Mouse (Mus musculus) hindbrain, embryonic 14.5 days (tissue): Measurements from ENCODE around the gene Slc38a3. TPM values are rescaled to one million over a fixed set of nuclear protein-coding genes. Genes with fewer than 3 reads are reported as not detected.
"Not testable (repeated sequence)": the region's sequence is repeated elsewhere in the genome, so short reads cannot be mapped to it uniquely, and the experiment has no call there.

ENCODE experiments used
- ATAC-seq: fragments of 200-750 bp; cut with Nextera tagmentation; 2 replicates; pipeline ENCODE4 v1.8.0; 2017; ENCODE audit warnings: moderate number of reproducible peaks, mild to moderate bottlenecking, moderate TSS enrichment, moderate library complexity; ENCODE audit not compliant: low FRiP score
- DNase-seq: peaks from one replicate; pipeline ENCODE4 v3.0.0-alpha.2; 2015; ENCODE audit warnings: low spot score
- H3K27ac ChIP-seq: fragments of 300-500 bp; sonication (generic); 2 replicates; pipeline ENCODE4 v1.5.1; 2014; ENCODE audit warnings: mild to moderate bottlenecking, moderate library complexity
- H3K27me3 ChIP-seq: fragments of 300-500 bp; sonication (generic); 2 replicates; pipeline ENCODE4 v1.6.1; 2014; ENCODE audit warnings: mild to moderate bottlenecking, low read length, mixed read lengths; ENCODE audit not compliant: control insufficient read depth, insufficient read depth
- H3K36me3 ChIP-seq: fragments of 300-500 bp; sonication (generic); replicated peaks from 2 replicates; pipeline ENCODE4 v1.6.1; 2014; ENCODE audit not compliant: control insufficient read depth, insufficient read depth
- H3K4me1 ChIP-seq: fragments of 300-500 bp; sonication (generic); replicated peaks from 2 replicates; pipeline ENCODE4 v1.6.1; 2014; ENCODE audit warnings: antibody characterized with exemption, low read length, mixed read lengths; ENCODE audit not compliant: control insufficient read depth, insufficient read depth
- H3K4me2 ChIP-seq: fragments of 300-500 bp; sonication (generic); replicated peaks from 2 replicates; pipeline ENCODE4 v1.6.1; 2014; ENCODE audit warnings: mild to moderate bottlenecking, moderate library complexity
- H3K4me3 ChIP-seq: fragments of 300-500 bp; sonication (generic); replicated peaks from 2 replicates; pipeline ENCODE4 v1.5.1; 2014; ENCODE audit warnings: mild to moderate bottlenecking, low read length
- H3K9ac ChIP-seq: fragments of 300-500 bp; sonication (generic); 2 replicates; pipeline ENCODE4 v1.6.1; 2014
- H3K9me3 ChIP-seq: fragments of 300-500 bp; sonication (generic); 2 replicates; pipeline ENCODE4 v1.6.1; 2016; ENCODE audit warnings: low read length; ENCODE audit not compliant: control insufficient read depth
- WGBS: fragments of 180-500 bp; shearing (Covaris S2); extraction: QIAGEN DNeasy Blood & Tissue Kit; methylation state at CpG from one replicate; pipeline ENCODE4 v1.1.7; 2014; 5-methylcytosine and 5-hydroxymethylcytosine counted together
- polyA plus RNA-seq: library from polyadenylated mRNA; unstranded; fragments of >200 nt; fragmentation: Nextera tagmentation; extraction: Ambion mirVana; gene quantifications from 2 replicates; pipeline ENCODE4 v1.2.1, GENCODE M21; 2014

Gene Slc38a3
- polyA plus RNA-seq, 1 experiment from 2014 or later, result 48.3 TPM

GRCm38 (mm10) chr9:107685231-107685981, 16.1 kb upstream of the Slc38a3 start:
- DNase-seq, result peak; percentile 52
- H3K9ac ChIP-seq, result no peak overlapping the region
- H3K4me3 ChIP-seq, result no peak overlapping the region
- H3K27me3 ChIP-seq, result no peaks in the 10 kb centered on the region
- H3K27ac ChIP-seq, result no peak overlapping the region
- H3K9me3 ChIP-seq, result no peaks in the 10 kb centered on the region
- H3K4me2 ChIP-seq, result no peak overlapping the region
- H3K4me1 ChIP-seq, result no peaks in the 10 kb centered on the region
- peak; percentile 72 for ATAC-seq
- WGBS, result 32% methylated on average over 17 of the region's 17 CpGs
- H3K36me3 ChIP-seq, result peaks cover 79% of the 10 kb centered on the region

- WGBS, result 81% methylated on average over 20 of the region's 20 CpGs
- ATAC-seq (no peak), DNase-seq (no peak)
- Histone ChIP-seq H3K4me2 (no peak overlapping the region), H3K4me3 (no peak overlapping the region), H3K27me3 (peaks cover 5% of the 10 kb centered on the region), H3K4me1 (no peaks in the 10 kb centered on the region), H3K9me3 (no peaks in the 10 kb centered on the region), H3K9ac (no peak overlapping the region), H3K36me3 (peaks cover 49% of the 10 kb centered on the region), H3K27ac (no peak overlapping the region)
These were observed 13.1 kb upstream of the Slc38a3 start for GRCm38 (mm10) chr9:107682405-107682804.

DNA sequence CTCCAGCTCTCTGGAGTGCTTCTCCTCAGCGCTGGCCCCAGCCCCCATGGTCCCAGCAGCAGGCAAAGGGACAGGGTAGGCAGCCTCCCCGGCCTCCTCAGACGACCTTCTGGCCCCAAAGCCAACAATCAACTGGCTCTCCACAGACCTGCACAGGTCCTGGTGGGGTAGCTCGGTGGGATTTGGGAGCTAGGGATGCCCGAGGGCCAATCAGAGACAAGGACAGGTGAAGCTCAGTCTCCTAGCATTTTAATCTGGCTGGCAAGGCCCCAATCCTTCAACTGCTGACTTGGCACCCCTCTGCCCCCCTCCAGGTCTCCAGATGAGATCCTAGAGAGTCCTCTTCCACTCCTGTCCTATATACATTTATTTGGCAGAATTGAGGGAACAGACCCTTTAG, 10.2 kb upstream of the Slc38a3 start, which contains the start of gene Gnat1:
TSS of gene Gnat1 (minus strand) at position 212 of the 400 bp plus-strand sequence.
- H3K27ac ChIP-seq, result no peak within 1 kb of the TSS
- 45% methylated on average over 5 of the region's 5 CpGs for WGBS
- H3K4me1 ChIP-seq, result 0 out of 2 replicates have a peak, but pooled peaks cover 3% of the 10 kb centered on the region
- no peak for ATAC-seq
- H3K27me3 ChIP-seq, result peaks cover 30% of the 10 kb centered on the region
- peaks cover 29% of the 10 kb centered on the region for H3K36me3 ChIP-seq
- H3K4me2 ChIP-seq, result no peak within 1 kb of the TSS
- H3K9me3 ChIP-seq, result no peaks in the 10 kb centered on the region
- H3K4me3 ChIP-seq, result no peak within 1 kb of the TSS
- no peak for DNase-seq
- no peak within 1 kb of the TSS for H3K9ac ChIP-seq

DNA sequence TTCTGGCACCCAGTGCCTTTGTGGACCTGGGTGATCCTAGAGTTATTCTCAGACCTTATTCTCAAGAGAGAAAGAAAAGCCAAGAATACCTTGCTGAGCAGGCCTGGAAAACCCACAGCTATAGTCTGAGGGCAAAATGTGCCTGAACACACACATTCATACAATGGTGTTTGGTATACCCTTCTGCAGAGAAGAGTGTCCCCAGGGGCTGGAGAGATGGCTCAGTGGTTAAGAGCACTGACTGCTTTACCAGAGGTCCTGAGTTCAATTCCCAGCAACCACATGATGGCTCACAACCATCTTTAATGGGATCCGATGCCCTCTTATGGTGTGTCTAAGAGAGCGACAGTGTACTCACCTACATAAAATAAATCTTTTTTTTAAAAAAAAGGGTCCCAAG, 9.5 kb upstream of the Slc38a3 start:
- ATAC-seq (no peak), DNase-seq (no peak)
- 86% methylated on average over 2 of the region's 2 CpGs for WGBS
- 0 out of 2 replicates have a peak, but pooled peaks cover 3% of the 10 kb centered on the region for H3K4me1 ChIP-seq
- peaks cover 33% of the 10 kb centered on the region for H3K27me3 ChIP-seq
- no peaks in the 10 kb centered on the region for H3K9me3 ChIP-seq
- H3K4me2 ChIP-seq, result no peak overlapping the region
- no peak overlapping the region for H3K9ac ChIP-seq
- no peak overlapping the region for H3K27ac ChIP-seq
- no peak overlapping the region for H3K4me3 ChIP-seq
- H3K36me3 ChIP-seq, result peaks cover 22% of the 10 kb centered on the region

GRCm38 (mm10) chr9:107677819-107678526, 8.6 kb upstream of the Slc38a3 start:
- H3K4me3 ChIP-seq, H3K27ac ChIP-seq, H3K9ac ChIP-seq, H3K4me1 ChIP-seq, H3K9me3 ChIP-seq, ATAC-seq, H3K4me2 ChIP-seq: not testable (repeated sequence)
- WGBS, result 43% methylated on average over 14 of the region's 14 CpGs
- Histone ChIP-seq H3K36me3 (peaks cover 14% of the 10 kb centered on the region; the same call in 1 of the 2 replicates), H3K27me3 (peaks cover 33% of the 10 kb centered on the region)
- peak; percentile 93 for DNase-seq

DNA sequence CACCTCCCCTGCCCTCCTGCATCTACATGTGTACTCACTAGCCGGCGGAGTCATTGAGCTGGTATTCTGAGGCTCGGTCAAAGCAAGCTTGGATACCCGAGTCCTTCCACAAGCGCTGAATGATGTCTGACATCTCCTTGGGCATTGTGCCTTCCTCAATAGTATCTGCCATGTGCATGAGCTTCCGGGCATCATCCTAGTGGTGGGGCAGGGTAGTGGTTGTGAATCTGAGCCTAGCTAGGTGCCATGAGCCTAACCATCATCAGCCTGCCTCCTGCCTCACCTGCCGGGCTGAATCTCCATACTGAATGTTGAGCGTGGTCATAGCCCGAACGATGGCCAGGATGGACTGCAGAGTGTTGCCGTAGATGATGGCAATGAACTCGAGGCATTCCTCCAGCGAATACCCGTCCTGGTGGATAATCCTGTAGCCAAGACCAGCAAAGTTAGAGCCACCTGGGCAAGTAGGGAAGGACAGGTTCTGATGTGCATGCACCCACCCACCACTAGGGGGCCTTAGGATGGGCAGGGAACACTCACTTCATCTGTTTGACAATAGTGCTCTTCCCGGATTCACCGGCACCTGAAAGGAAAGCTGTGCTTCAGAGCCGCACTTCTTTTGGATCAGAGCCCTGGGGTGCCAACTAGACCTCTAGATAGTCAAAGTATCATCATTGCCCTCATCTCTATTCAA, 7.9 kb upstream of the Slc38a3 start:
- Histone ChIP-seq H3K4me3 (no peak overlapping the region), H3K4me2 (no peak overlapping the region), H3K36me3 (peaks cover 6% of the 10 kb centered on the region; the same call in 1 of the 2 replicates), H3K4me1 (0 out of 2 replicates have a peak, but pooled peaks cover 3% of the 10 kb centered on the region), H3K27me3 (peaks cover 33% of the 10 kb centered on the region), H3K9me3 (no peaks in the 10 kb centered on the region), H3K27ac (no peak overlapping the region), H3K9ac (no peak overlapping the region)
- DNase-seq, result peak; percentile 72
- 17% methylated on average over 17 of the region's 17 CpGs for WGBS
- no peak for ATAC-seq

GRCm38 (mm10) chr9:107676302-107676701, 7.0 kb upstream of the Slc38a3 start:
- ATAC-seq (peak; percentile 31; the same call in 1 of the 2 replicates), DNase-seq (no peak)
- Histone ChIP-seq H3K9me3 (no peaks in the 10 kb centered on the region), H3K36me3 (no peaks in the 10 kb centered on the region), H3K4me3 (peak overlapping the region; percentile 26), H3K9ac (peak overlapping the region; percentile 41), H3K27me3 (peaks cover 33% of the 10 kb centered on the region), H3K4me2 (peak overlapping the region; percentile 55), H3K4me1 (0 out of 2 replicates have a peak, but pooled peaks cover 3% of the 10 kb centered on the region), H3K27ac (no peak overlapping the region)
- 1% methylated on average over 22 of the region's 25 CpGs for WGBS

- under 1% methylated on average over 39 of the region's 39 CpGs for WGBS
- H3K9me3 ChIP-seq, result no peaks in the 10 kb centered on the region
- DNase-seq, result peak; percentile 79
These were observed 6.5 kb upstream of the Slc38a3 start for GRCm38 (mm10) chr9:107675671-107676301.

More at GRCm38 (mm10) chr9:107675671-107676301, 6.5 kb upstream of the Slc38a3 start:
- peaks cover 33% of the 10 kb centered on the region for H3K27me3 ChIP-seq
- H3K4me2 ChIP-seq, result peak overlapping the region; percentile 55
- no peak overlapping the region for H3K27ac ChIP-seq
- peak overlapping the region; percentile 26 for H3K4me3 ChIP-seq
- H3K9ac ChIP-seq, result peak overlapping the region; percentile 41
- no peaks in the 10 kb centered on the region for H3K36me3 ChIP-seq
- ATAC-seq, result peak; percentile 63; the same call in 1 of the 2 replicates
- 0 out of 2 replicates have a peak, but pooled peaks cover 3% of the 10 kb centered on the region for H3K4me1 ChIP-seq
